Mouse (Mus musculus) lung, postnatal 36 days (tissue): ENCODE data around the gene Zfp865.
A peak's percentile ranks its signal among the peaks of the same experiment; 100 is the strongest.
"Not testable (repeated sequence)": the region's sequence is repeated elsewhere in the genome, so short reads cannot be mapped to it uniquely, and the experiment has no call there.

Experiments used
- DNase-seq: peaks from one replicate; pipeline ENCODE4 v3.0.0; 2022; ENCODE audit warnings: mixed read lengths

Gene Zfp865

DNA sequence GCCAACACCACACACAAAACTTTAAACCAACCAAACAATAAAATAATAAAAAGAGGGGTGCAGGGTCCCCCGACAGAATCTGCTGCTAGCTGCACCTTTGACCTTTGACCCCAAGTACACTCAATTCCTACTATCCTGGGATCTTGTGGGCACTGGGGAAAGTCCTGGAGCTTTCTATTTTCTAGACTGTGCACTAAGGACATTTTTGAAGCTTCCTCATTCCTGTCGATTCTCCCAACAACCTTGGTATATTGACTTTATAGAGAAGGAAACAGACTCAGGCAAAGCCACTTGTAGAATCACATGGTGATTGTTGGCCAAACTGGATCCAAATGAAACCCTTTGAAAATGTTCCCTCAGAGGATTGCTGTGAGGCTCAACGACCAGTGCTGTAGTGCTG is 4.1 kb upstream of the Zfp865 start:
- no peak for DNase-seq

DNA sequence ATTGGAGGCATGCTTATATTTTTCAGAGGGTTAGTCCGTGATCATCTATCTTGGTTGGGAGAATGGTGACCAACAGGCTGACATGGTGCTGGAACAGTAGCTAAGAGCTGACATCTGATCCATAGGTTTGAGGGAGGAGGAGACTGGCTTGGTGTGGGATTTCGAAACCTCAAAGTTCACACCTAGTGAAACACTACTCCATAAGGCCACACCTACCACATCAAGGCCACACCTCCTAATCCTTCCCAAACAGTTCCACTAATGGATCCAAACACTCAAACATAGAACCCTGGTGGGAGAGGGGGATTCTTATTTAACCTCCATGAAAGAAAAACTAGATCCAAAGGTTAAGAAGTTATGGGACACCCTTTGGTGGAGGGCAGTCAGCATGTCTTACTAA is 3.3 kb upstream of the Zfp865 start:
- DNase-seq: no peak

DNA sequence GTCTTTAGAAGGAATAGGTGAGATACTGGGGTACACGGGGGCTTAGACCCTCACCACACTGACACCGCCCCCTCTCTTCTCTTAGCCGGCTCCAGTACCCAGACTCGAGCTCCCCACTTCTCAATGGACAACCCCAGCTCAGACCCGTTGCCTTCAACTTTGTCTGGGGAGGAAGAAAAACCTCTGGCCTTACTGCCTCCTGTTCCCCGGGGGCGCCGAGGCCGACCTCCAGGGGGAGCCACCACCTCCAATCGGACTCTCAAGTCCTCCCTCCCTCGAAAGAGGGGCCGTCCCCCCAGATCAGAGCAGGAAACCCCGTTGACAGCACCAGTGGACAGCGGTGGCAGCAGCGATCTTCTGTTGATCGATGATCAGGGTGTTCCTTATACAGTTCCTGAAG is 2.8 kb upstream of the Zfp865 start:
- DNase-seq: no peak

DNA sequence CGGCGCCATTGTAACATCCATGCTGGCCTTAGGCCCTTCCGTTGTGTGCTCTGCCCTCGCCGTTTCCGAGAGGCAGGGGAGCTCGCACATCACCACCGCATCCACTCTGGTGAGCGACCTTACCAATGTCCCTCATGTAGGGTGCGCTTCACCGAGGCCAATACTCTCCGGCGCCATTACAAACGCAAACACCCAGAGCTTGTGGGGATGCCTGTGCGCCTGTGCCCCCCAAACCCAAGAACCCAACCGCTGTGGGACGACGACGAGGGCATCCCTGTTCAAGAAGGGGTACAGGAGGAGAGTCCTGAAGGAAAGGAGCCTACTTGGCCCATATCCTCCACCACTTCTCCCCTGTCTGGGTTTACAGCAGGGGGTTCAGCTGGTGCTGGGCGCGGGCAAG is 2.2 kb upstream of the Zfp865 start:
- no peak for DNase-seq

DNA sequence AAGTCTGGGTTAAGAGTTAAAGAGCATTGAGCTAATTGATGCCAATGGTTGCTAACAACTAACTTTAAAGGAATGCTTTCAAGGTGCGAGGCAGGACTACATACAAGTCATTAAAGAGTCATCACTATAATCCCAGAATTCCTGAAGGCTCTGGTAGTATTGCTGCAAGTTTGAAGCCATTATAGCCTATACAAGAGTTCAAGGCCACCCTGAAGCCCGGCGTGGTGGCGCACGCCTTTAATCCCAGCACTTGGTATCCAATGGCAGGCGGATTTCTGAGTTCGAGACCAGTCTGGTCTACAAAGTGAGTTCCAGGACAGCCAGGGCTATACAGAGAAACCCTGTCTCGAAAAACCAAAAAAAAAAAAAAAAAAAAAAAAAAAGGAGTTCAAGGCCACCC is 600 bp upstream of the Zfp865 start:
- not testable (repeated sequence) for DNase-seq

DNA sequence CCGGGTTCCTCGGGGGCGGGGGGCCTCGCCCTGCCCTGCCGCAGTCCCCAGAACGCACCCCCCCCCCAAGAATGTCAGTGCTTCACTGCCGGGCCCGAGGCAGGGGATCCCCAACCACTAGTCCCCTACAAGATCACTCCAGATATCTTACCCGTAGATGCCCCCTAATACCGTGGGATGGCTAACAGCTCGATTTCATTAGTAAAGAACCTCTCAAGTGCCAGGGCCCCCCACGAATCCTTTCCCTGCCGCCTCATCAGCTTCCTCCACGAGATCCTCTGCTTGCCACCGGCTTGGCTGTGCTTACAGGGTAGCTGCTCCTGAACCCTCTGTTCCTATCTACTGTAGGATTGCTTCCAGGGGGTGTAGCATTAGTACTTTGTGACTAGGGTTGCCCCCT is 509 bp downstream of the Zfp865 start:
- DNase-seq: no peak

DNA sequence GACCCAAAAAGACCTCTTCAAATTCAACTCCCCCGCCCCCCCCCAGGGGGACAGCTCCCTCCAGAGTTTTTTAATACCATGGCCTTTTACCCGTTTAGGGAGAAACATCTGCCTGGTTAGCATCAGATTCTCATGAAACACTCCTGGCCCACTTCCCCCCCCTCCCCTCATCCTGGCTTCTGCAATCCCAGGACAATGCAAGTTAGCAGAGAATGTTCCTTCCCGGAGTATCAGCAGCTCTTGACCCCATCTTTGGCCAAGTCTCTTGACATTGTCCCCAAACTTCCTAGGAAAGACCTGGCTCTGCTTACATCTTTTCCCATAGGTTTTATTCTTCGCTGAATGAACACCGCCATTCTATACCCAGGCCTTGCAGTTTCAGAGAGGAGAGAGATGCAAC is 1.0 kb downstream of the Zfp865 start:
- DNase-seq: no peak

DNA sequence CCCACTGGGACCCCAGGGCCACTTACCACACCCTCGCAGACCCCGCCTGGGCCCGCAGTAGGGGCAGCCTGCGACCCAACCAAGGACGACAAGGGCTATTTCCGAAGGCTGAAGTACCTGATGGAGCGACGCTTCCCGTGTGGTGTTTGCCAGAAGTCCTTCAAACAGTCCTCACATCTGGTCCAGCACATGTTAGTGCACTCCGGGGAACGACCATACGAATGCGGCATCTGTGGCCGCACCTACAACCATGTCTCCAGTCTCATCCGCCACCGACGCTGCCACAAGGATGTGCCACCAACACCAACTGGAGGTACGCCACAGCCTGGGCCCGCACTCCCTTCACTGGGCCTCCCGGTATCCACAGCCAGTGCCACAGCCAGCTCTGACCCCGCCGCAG is 9.4 kb downstream of the Zfp865 start:
- DNase-seq: no peak

DNA sequence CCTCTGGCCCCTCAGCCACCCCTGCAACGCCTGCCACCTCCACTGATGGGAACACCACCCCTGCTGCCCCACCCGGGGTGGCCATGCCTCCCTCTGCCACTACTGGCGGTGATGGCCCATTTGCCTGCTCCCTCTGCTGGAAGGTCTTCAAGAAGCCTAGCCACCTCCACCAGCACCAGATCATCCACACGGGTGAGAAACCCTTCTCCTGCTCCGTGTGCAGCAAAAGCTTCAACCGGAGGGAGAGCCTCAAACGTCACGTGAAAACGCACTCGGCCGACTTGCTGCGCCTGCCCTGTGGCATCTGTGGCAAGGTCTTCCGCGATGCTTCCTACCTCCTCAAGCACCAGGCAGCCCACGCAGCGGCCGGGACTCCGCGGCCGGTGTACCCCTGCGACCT is 9.8 kb downstream of the Zfp865 start:
- no peak for DNase-seq

DNA sequence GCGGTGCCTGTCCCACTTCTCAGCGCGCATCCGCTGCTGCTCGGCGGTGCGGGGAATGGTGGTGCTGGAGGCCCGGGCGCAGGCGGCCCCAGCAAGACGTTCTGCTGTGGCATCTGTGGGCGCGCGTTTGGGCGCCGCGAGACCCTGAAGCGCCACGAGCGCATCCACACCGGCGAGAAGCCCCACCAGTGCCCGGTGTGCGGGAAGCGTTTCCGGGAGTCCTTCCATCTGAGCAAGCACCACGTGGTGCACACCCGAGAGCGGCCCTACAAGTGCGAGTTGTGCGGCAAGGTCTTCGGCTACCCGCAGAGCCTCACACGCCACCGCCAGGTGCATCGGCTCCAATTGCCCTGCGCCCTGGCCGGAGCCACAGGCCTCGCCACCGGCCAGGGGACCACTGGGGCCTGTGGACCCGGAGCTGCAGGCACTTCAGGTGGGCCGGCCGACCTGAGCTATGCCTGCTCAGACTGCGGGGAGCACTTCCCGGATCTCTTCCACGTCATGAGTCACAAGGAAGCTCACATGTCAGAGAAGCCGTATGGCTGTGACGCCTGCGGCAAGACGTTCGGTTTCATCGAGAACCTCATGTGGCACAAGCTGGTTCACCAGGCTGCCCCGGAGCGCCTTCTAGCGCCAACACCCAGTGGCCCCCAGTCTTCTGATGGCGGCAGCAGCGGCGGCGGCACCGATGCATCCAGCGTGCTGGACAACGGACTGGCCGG is 10.5 kb downstream of the Zfp865 start:
- DNase-seq: no peak

DNA sequence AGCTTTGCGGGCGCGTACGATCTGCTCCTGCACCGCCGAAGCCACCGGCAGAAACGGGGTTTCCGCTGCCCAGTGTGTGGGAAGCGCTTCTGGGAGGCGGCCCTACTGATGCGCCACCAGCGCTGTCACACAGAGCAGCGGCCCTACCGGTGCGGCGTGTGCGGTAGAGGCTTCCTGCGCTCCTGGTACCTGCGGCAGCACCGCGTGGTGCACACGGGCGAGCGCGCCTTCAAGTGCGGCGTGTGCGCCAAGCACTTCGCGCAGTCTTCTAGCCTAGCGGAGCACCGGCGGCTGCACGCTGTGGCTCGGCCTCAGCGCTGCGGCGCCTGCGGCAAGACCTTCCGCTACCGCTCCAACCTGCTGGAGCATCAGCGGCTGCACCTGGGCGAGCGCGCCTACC is 11.3 kb downstream of the Zfp865 start:
- DNase-seq: no peak

DNA sequence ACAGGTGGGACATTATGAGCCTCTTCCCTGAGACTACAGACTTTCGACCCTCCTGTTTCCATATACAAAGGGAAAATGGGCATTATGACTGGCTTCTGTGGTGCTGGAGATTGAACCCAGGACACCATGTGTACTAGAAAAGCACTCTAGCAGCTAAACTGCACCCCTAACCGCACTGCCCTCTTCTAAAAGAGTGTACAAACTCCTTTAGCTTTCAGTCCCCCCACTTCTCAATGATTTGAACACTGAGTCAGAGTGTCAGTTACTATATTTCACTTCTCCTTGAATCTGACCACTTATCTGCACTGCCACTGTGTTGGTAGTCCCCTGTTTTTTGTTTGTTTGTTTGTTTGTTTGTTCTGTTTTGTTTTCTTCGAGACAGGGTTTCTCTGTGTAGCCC is 13.6 kb downstream of the Zfp865 start, which contains the start of gene 4632433K11Rik:
Gene 4632433K11Rik (plus strand): TSS at position 301 of the 400 bp plus-strand sequence.
- DNase-seq: no peak

DNA sequence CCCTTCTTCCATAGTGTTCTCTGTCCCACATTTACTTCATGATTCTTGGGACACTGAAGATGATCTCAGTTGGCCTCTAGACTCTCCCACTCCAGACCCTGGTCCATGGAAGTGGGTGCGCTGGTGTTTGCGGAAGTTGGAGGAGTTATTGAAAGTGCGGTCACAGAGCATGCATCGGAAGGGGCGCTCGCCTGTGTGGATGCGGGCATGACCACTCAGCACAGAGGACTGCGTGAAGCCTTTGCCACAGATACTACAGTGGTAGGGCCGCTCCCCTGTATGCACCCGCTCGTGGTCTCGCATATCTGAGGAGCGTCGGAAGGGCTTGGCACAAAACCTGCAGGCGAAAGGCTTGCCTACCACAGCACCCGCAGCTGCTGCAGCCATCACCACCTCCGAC is 15.5 kb downstream of the Zfp865 start:
- DNase-seq: no peak

DNA sequence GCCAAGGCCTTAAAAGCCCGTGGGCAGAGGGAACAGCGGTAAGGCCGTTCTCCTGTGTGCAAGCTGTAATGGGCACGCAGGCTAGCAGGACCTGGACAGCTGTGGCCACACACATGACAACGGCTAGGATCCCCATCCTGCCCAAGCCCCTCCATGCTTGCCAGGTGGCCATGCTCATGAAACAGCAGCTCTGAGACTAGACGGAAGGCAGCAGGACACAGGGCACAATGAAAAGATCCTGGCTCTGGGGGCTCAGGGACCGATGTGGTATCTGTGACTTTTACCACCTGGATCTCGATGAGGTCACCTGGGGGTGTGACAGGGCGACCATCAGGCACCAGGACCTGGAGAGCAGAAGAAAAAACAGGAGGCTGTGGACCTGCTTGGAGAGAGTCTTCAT is 16.0 kb downstream of the Zfp865 start:
- no peak for DNase-seq

DNA sequence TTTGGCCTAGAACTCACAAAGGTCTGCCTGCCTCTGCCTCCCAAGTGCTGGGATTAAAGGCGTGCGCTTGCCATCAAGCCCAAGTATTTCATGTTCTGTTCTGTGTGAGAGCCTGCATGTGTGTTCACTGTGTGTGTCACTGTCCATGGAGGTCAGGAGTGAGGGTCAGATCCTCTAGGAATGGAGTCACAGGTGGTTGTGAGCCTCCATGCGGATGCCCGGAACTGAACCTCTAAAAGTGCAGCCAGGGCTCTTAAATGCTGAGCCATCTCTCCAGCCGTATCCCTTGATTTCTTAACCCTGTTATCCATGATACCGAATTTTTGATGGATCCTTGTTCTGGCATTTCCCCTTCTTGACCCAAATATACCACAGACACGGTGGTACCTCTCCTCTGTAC is 16.9 kb downstream of the Zfp865 start:
- DNase-seq: no peak

DNA sequence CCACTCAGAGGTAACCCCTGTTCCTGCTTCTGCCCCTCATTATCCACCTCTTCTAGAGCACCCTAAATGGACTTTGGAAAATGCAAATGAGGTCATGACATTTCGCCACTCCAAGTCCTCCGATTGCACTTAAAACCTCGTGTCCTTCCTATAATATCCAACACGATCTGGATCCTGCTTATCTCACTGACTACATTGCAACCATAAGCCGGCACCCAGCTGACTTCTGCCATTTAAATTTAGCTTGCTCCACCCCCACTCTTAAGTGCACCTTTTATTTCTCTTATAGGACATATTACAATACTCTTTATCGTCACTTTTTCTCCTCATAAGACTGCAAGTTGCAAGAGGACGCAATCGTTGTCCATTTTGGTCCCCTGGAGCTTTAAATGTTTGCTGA is 17.3 kb downstream of the Zfp865 start:
- no peak for DNase-seq

DNA sequence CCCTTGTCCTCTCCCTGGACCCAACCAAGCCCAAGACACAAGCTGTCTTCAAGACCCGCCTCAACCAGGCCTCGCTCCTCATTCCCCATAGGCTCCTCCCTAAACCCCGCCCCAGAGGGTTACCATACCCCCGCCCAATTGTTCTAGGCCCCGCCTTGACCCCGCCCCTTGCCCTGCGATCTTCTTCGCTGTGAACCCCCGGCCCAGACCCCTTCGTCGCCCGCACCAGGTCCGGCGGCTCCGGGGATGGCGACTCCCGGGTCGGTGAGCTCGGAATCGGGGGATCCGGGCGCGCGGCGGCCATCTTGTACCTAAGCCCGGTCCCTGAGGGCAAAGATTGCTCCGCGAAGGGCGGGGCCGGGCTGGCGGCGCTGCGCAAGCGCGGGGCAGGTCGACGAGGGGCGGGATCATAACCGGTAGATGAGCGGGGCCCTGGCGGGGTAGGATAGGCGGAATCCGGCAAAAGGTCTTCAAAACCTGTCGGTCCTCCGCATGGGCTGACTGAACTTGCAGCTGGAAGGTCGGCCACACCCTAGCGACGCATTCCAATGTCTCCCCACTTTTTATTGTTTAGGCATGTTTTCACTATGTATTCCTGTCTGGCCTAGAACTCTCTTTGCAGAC is 18.0 kb downstream of the Zfp865 start, which contains the start of gene Zfp784:
Gene Zfp784 (minus strand): TSS at position 338 of the 624 bp plus-strand sequence.
- peak; percentile 94 for DNase-seq

DNA sequence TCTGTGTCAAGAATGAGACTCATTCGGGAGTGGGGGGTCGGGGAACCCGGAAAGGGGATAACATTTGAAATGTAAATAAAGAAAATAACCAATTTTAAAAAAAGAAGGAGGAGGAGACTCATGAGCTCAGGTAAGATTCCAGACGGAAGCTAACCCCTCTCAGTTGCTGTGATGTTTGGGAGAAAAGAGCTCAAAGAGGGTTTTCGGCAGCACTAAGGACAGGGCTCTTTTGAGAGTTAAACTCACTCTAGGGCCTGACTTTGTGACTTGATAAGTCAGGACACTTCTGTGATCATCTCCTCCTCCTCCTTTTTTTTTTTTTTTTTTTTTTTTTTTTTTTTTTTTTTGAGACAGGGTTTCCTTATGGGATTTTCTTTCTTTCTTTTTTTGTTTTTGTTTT is 18.8 kb downstream of the Zfp865 start:
- no peak for DNase-seq

DNA sequence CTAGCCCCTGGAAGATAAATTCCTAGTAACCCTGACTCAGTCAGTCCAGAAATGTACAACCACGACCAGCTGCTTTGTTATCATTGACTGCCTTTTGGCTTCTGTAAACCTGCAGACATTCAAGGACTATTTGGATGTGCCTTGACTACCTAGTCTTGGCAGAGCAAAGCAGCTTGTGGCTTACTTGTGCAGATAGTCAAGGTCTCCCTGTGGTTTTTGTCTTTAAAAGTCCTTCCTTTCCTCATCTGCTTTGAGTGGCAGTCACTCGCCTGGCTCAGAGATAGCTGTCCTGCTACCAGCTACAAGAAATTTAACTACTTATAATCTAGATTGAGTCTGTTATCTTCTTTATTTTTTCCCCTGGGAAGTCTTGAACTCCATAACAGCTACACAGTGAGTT is 24.8 kb downstream of the Zfp865 start:
- no peak for DNase-seq

DNA sequence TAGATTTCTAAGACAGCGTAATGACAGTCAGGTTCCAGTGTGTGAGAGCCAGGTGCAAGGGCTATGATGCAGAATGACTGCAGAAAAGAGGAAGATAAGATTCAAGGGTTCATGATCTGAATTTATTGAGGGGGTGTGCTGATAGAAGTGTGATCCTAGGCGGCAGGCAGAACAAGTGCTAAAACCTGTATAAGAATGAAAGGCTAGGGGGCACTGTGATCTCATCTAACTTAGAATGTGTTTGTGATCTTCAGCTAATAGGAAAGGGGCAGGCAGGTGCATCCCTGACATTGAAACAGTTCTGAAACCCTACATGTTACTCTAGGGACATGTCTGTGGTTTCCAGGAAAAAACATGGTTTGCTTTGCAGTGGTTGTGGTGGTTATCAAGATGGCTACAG is 25.9 kb downstream of the Zfp865 start:
- DNase-seq: no peak

DNA sequence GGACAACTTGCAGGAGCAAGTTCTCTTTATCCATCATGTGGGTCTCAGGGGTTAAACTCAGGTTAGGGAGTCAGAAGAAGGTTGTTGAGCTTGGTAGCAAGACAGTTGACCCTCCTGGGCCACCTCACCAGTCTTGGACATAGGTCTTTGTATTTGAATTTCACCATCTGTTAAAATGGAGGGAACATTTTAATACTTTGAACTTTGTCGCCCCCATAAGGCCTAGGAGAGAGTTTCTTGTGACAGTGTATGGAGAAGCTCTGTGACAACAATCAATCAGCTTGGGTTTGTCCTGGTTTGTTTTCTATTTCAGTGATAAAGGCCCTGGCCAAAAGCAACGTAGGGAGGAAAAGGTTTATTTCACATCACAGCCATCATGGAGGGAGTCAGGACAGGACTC is 27.1 kb downstream of the Zfp865 start:
- DNase-seq: peak; percentile 80

DNA sequence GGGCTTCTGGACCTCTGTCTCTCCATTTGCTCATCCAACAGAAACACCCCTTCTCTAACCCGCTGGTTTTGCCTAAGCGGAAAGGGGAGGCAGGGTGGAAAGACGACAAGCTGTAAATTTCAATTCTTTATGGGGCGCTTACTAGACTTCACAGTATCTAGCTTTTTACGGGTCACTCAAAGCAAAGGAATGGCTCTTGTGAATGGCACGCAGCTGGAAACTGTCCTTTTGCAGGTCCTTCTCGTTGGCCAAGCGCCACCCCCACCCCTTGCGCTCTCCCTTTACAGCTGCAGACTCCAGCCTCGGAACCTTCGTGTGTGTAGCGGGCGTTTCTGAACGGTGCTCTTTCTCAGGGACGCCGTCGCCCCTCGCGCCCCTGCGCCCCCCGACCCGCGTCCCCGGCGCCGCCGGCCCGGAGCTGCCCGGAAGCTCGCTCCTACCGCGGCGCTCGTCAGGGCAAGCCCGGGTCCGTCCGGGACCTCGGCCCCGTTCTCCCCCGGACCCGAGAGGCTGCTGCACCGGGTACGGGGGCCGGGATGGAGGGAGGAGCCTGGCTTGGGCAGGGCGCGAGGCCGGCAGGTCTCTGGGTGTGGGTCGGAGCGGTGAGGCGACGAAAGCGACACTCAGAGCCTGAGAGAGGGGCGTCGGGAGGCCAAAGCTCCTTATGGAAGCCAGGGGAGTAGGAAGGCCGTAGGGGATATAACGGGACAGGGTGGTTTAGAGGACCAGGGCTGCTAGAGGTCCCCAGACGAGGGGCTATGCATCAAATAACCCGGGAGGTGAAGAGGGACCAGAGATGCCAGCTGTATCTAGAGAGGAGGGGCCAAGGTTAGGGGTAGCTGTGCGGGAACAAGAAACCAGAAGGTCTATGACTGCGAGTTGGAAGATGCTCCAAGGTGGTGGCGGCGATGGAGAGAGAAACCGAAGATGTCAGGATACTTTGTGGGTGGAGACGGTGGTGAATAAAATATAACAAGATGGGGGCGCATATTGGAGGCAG is 31.3 kb downstream of the Zfp865 start, which contains the start of gene Zfp580:
Gene Zfp580 (plus strand): TSS at position 346 of the 1,000 bp plus-strand sequence.
- DNase-seq: peak; percentile 74

DNA sequence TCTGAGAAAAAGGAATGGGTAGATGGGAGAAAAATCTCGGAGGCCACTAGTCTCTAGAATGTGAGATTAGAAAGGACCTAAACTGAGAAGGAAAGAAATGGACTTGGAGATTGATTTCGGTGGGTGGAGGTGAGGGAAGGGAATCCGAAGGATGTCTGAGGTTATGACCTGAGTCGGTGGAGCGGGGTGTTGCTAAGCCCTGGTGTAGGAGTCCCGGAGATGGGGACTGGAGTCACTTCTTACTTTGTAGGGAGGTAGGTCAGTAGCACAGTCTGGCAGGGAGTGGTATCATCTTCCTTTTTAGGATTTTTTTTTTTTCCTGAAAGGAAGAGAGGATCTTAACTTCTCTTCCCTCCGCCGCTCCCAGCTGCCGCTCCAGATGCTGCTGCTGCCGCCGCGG is 32.3 kb downstream of the Zfp865 start:
- DNase-seq: no peak
